Mouse (Mus musculus) fat pad, adult 2 months (tissue): ENCODE measurements around the gene Ms4a14.
"Not testable (repeated sequence)": the region's sequence is repeated elsewhere in the genome, so short reads cannot be mapped to it uniquely, and the experiment has no call there.

Experiments used
- DNase-seq: peaks from one replicate; pipeline ENCODE4 v3.0.0-alpha.2; 2011; ENCODE audit warnings: low read depth, low spot score; ENCODE audit errors: extremely low read depth

The Ms4a14 gene

DNA sequence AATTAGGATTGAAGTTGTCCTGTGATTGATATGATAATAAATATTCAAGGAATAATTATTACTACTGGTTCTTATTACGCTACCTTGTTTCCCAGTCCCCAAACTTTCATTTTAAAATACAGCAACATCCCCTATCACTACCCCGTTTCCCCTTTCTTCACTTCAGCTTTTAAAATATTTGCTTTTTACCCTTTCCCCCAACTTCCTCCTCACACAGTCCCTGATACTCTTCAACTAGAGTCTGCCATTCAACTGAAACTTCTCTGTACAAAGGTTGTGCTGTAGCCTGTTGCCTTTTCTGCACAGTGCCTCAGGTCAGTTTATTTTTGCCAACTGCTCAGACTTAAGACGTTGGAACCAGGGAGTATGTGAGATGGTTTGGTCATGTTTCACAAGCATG, 50.7 kb downstream of the Ms4a14 start:
- DNase-seq = no peak

GRCm38 (mm10) chr19:11262932-11263331, 51.3 kb downstream of the Ms4a14 start:
- not testable (repeated sequence) for DNase-seq

DNA sequence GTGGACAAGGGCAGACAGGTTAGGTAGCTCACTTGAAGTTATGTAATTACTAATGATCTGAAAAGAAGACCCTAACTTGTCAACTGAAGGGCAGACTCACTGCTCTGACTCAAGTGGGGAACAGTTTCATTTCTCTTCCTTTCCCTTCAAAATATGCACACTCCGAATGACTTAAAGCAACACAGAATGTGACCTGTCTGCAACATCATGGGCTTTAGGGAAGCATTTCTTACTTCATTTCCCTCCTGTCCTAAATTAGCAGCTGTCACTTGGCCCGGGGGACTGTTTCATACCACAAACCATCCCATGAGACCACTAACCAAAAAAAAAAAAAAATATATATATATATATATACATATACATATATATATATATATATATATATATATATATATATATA, 52.7 kb downstream of the Ms4a14 start:
- DNase-seq = no peak
